25 mouse cellular contexts compared by ENCODE assay signal in the genomic region with DNA sequence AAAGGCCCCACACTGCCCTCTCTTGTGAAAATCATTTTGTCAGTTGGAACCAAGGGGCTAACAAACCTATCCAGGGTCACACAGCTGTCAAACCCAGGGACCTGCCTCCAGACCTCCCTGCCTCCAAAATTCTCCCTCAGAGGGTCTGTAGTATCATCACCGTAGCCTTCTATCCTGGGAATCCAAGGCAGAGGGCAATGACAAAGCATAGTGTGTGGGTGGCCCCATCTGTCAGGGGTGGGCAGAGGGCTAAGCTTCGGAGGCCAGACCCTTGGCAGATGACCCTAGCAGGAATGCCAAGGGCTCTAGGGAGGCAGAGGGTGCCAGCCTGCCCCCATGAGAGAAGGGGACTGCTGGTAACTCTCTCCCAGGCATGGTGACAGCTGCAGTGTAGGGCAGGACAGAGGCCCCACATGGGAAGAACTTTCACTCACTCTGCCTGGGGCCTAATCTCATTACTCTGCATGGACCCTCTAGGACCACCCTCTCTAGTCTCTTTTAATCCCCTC. TPM values are rescaled to one million over a fixed set of nuclear protein-coding genes. Genes with fewer than 3 reads are reported as not detected.
A peak's percentile ranks its signal among the peaks of the same experiment; 100 is the strongest.
DNase-seq lines count a peak whose midpoint lies in the region; ATAC-seq lines count a peak whose summit lies in the region.
"Had no signal": no experiment of that assay in that cellular context is flagged by ENCODE, and none has a peak within 500 bp of the region (broad histone marks: within the 10 kb centered on the region; RNA-seq: fewer than 3 reads in every experiment).

No protein-coding gene starts in this region.

- H3K27ac ChIP-seq in forebrain, embryonic 15.5 days (replicated peaks) = no peak overlapping the region
- H3K27ac ChIP-seq in forebrain, embryonic 16.5 days (ENCODE audit: low read length) = no peak overlapping the region
- H3K27ac ChIP-seq in hindbrain, embryonic 15.5 days (replicated peaks) = no peak overlapping the region
- H3K27ac ChIP-seq in hindbrain, embryonic 14.5 days = no peak overlapping the region
- no peak overlapping the region for H3K27ac ChIP-seq in midbrain, embryonic 13.5 days
- no peak overlapping the region for H3K27ac ChIP-seq in midbrain, embryonic 11.5 days (ENCODE audit: low read depth, low read length)
- H3K27ac ChIP-seq: embryonic facial prominence, embryonic 12.5 days; forebrain, embryonic 10.5 days; gastrocnemius, adult 2 months; kidney, embryonic 15.5 days; liver, embryonic 14.5 days; neural tube, embryonic 15.5 days had no signal

- H3K9ac ChIP-seq in forebrain, embryonic 15.5 days (replicated peaks) = no peak overlapping the region
- H3K9ac ChIP-seq in forebrain, embryonic 16.5 days (replicated peaks; ENCODE audit: low read depth, low read length) = no peak overlapping the region
- no peak overlapping the region for H3K9ac ChIP-seq in hindbrain, embryonic 15.5 days
- no peak overlapping the region for H3K9ac ChIP-seq in hindbrain, embryonic 14.5 days
- H3K9ac ChIP-seq in midbrain, embryonic 13.5 days (replicated peaks) = no peak overlapping the region
- H3K9ac ChIP-seq in midbrain, embryonic 11.5 days (ENCODE audit: low read length) = no peak overlapping the region
- H3K9ac ChIP-seq: embryonic facial prominence, embryonic 12.5 days; kidney, embryonic 15.5 days; liver, embryonic 14.5 days; neural tube, embryonic 15.5 days had no signal

- H3K4me3 ChIP-seq in forebrain, embryonic 15.5 days = no peak overlapping the region
- H3K4me3 ChIP-seq in forebrain, embryonic 16.5 days (replicated peaks; ENCODE audit: low read length) = no peak overlapping the region
- H3K4me3 ChIP-seq in hindbrain, embryonic 15.5 days = no peak overlapping the region
- H3K4me3 ChIP-seq in hindbrain, embryonic 14.5 days (replicated peaks; ENCODE audit: low read length) = no peak overlapping the region
- no peak overlapping the region for H3K4me3 ChIP-seq in midbrain, embryonic 13.5 days (replicated peaks)
- no peak overlapping the region for H3K4me3 ChIP-seq in midbrain, embryonic 11.5 days (ENCODE audit: low read depth, low read length)
- H3K4me3 ChIP-seq: embryonic facial prominence, embryonic 12.5 days; forebrain, embryonic 10.5 days; gastrocnemius, adult 2 months; kidney, embryonic 15.5 days; neural tube, embryonic 15.5 days had no signal

- whole genome bisulfite sequencing in forebrain, embryonic 15.5 days = 42% methylated on average over 2 of the region's 2 CpGs
- WGBS in forebrain, embryonic 16.5 days = 58% methylated on average over 2 of the region's 2 CpGs
- 38% methylated on average over 2 of the region's 2 CpGs for WGBS in hindbrain, embryonic 15.5 days
- WGBS in hindbrain, embryonic 14.5 days = 43% methylated on average over 2 of the region's 2 CpGs
- 41% methylated on average over 2 of the region's 2 CpGs for WGBS in midbrain, embryonic 13.5 days
- WGBS in midbrain, embryonic 11.5 days = 47% methylated on average over 2 of the region's 2 CpGs

- peaks cover 12% of the 10 kb centered on the region for H3K4me1 ChIP-seq in forebrain, embryonic 15.5 days
- peaks cover 8% of the 10 kb centered on the region for H3K4me1 ChIP-seq in forebrain, embryonic 16.5 days (replicated peaks; ENCODE audit: control insufficient read depth, insufficient read depth, low read length)
- no peaks in the 10 kb centered on the region for H3K4me1 ChIP-seq in hindbrain, embryonic 15.5 days (replicated peaks)
- no peaks in the 10 kb centered on the region for H3K4me1 ChIP-seq in hindbrain, embryonic 14.5 days (replicated peaks; ENCODE audit: control insufficient read depth, insufficient read depth, low read length)
- H3K4me1 ChIP-seq in midbrain, embryonic 13.5 days (replicated peaks) = peaks cover 9% of the 10 kb centered on the region; the same call in 1 of the 2 replicates
- no peaks in the 10 kb centered on the region for H3K4me1 ChIP-seq in midbrain, embryonic 11.5 days (ENCODE audit: control insufficient read depth, insufficient read depth, low read length)
- H3K4me1 ChIP-seq: embryonic facial prominence, embryonic 12.5 days had no signal

- H3K4me2 ChIP-seq in forebrain, embryonic 15.5 days (replicated peaks) = no peak overlapping the region
- no peak overlapping the region for H3K4me2 ChIP-seq in forebrain, embryonic 16.5 days (ENCODE audit: low read length)
- no peak overlapping the region for H3K4me2 ChIP-seq in hindbrain, embryonic 15.5 days
- no peak overlapping the region for H3K4me2 ChIP-seq in hindbrain, embryonic 14.5 days (replicated peaks)
- H3K4me2 ChIP-seq in midbrain, embryonic 13.5 days (replicated peaks) = no peak overlapping the region
- no peak overlapping the region for H3K4me2 ChIP-seq in midbrain, embryonic 11.5 days
- H3K4me2 ChIP-seq: embryonic facial prominence, embryonic 12.5 days; heart, embryonic 11.5 days; kidney, embryonic 15.5 days; neural tube, embryonic 15.5 days had no signal

- ATAC-seq in forebrain, embryonic 15.5 days (replicated peaks) = peak; percentile 43; the same call in 1 of the 2 replicates
- ATAC-seq in forebrain, embryonic 16.5 days = no peak
- ATAC-seq in hindbrain, embryonic 15.5 days (ENCODE audit: low FRiP score, low read depth) = 0 out of 2 replicates have a peak, but pooled peaks have one; percentile 16
- no peak for ATAC-seq in hindbrain, embryonic 14.5 days (ENCODE audit: low FRiP score)
- ATAC-seq in midbrain, embryonic 13.5 days = 0 out of 2 replicates have a peak, but pooled peaks have one; percentile 37
- ATAC-seq in midbrain, embryonic 11.5 days (ENCODE audit: low FRiP score) = no peak
- ATAC-seq: activated CD4-positive, CD25-positive, alpha-beta regulatory T cell, adult 4 months had no signal

- H3K36me3 ChIP-seq in forebrain, embryonic 15.5 days = no peaks in the 10 kb centered on the region
- H3K36me3 ChIP-seq in forebrain, embryonic 16.5 days (ENCODE audit: control insufficient read depth, insufficient read depth) = no peaks in the 10 kb centered on the region
- no peaks in the 10 kb centered on the region for H3K36me3 ChIP-seq in hindbrain, embryonic 15.5 days
- H3K36me3 ChIP-seq in hindbrain, embryonic 14.5 days (replicated peaks; ENCODE audit: control insufficient read depth, insufficient read depth) = no peaks in the 10 kb centered on the region
- no peaks in the 10 kb centered on the region for H3K36me3 ChIP-seq in midbrain, embryonic 13.5 days
- H3K36me3 ChIP-seq in midbrain, embryonic 11.5 days (ENCODE audit: control insufficient read depth, insufficient read depth, low read length) = no peaks in the 10 kb centered on the region; the same call in 1 of the 2 replicates
- H3K36me3 ChIP-seq: embryonic facial prominence, embryonic 12.5 days; forebrain, embryonic 10.5 days; kidney, embryonic 15.5 days; neural tube, embryonic 15.5 days had no signal

- no peaks in the 10 kb centered on the region for H3K9me3 ChIP-seq in forebrain, embryonic 15.5 days
- H3K9me3 ChIP-seq in forebrain, embryonic 16.5 days (ENCODE audit: control insufficient read depth, low read length) = no peaks in the 10 kb centered on the region
- H3K9me3 ChIP-seq in hindbrain, embryonic 15.5 days = no peaks in the 10 kb centered on the region
- no peaks in the 10 kb centered on the region for H3K9me3 ChIP-seq in hindbrain, embryonic 14.5 days (ENCODE audit: control insufficient read depth, low read length)
- H3K9me3 ChIP-seq in midbrain, embryonic 13.5 days = no peaks in the 10 kb centered on the region
- no peaks in the 10 kb centered on the region for H3K9me3 ChIP-seq in midbrain, embryonic 11.5 days (ENCODE audit: control insufficient read depth, low read length)
- H3K9me3 ChIP-seq: embryonic facial prominence, embryonic 12.5 days; forebrain, embryonic 10.5 days; kidney, embryonic 15.5 days; neural tube, embryonic 15.5 days had no signal

- DNase-seq in hindbrain, embryonic 14.5 days (ENCODE audit: low spot score) = no peak
- DNase-seq in midbrain, embryonic 11.5 days (ENCODE audit: low spot score, missing footprints) = no peak
- peak; percentile 91 for DNase-seq in retina, postnatal 1 day
- DNase-seq in adrenal gland, adult 2 months = no peak
- DNase-seq: adrenal gland, adult 8-10 months had no signal

- H3K27me3 ChIP-seq in forebrain, embryonic 15.5 days = no peaks in the 10 kb centered on the region
- no peaks in the 10 kb centered on the region for H3K27me3 ChIP-seq in forebrain, embryonic 16.5 days (replicated peaks; ENCODE audit: control insufficient read depth, insufficient read depth, low read length)
- H3K27me3 ChIP-seq in hindbrain, embryonic 15.5 days = 0 out of 2 replicates have a peak, but pooled peaks cover 3% of the 10 kb centered on the region
- H3K27me3 ChIP-seq in hindbrain, embryonic 14.5 days (ENCODE audit: control insufficient read depth, insufficient read depth, low read length) = 0 out of 2 replicates have a peak, but pooled peaks cover 13% of the 10 kb centered on the region
- H3K27me3 ChIP-seq in midbrain, embryonic 13.5 days = peaks cover 11% of the 10 kb centered on the region; the same call in 1 of the 2 replicates
- H3K27me3 ChIP-seq in midbrain, embryonic 11.5 days (ENCODE audit: control insufficient read depth, insufficient read depth, low read length) = no peaks in the 10 kb centered on the region
- H3K27me3 ChIP-seq: kidney, embryonic 15.5 days had no signal

RNA-seq across cellular contexts. Expression of a gene that starts 22.9 kb away (rescaled TPM):
- 0.05 TPM in 2 replicates for polyA plus RNA-seq in forebrain, embryonic 15.5 days (2015; fragmentation: Nextera tagmentation; extraction: Ambion mirVana)
- 0.06 and 0.10 TPM in 2 replicates for polyA plus RNA-seq in forebrain, embryonic 16.5 days (2015; fragmentation: Nextera tagmentation; extraction: Ambion mirVana)
- polyA plus RNA-seq in hindbrain, embryonic 15.5 days (2015; fragmentation: Nextera tagmentation; extraction: Ambion mirVana) = 3.6 TPM in 2 replicates
- polyA plus RNA-seq in hindbrain, embryonic 14.5 days (2014; fragmentation: Nextera tagmentation; extraction: Ambion mirVana) = 4.8 and 5.0 TPM in 2 replicates
- 2.2 and 3.0 TPM in 2 replicates for polyA plus RNA-seq in midbrain, embryonic 13.5 days (2015; fragmentation: Nextera tagmentation; extraction: Ambion mirVana)
- polyA plus RNA-seq in midbrain, embryonic 11.5 days (2014; fragmentation: Nextera tagmentation; extraction: Ambion mirVana) = 0.66 and 0.99 TPM in 2 replicates
- total RNA-seq in adrenal gland, adult 2 months (2021) = not detected
- polyA plus RNA-seq in adrenal gland, adult 2 months (2012; rRNA removed) = not detected in 2 replicates
- total RNA-seq: adrenal gland, postnatal 4 days; ES-E14; gastrocnemius, adult 2 months; heart, postnatal 36 days had no signal
- polyA plus RNA-seq: activated CD4-positive, CD25-positive, alpha-beta regulatory T cell, adult 4 months; gonadal fat pad, adult 2 months; heart, embryonic 11.5 days; heart, embryonic 16.5 days; inflammation-experienced regulatory T-cells, adult 6 months; kidney, embryonic 15.5 days; liver, embryonic 14.5 days; lung, adult 2 months; stomach, embryonic 16.5 days had no signal

Comparison
In these comparisons a context has a peak if more than half of its experiments do, and no peak if none do; other contexts are left out.
1. ATAC-seq: peak in forebrain, embryonic 15.5 days (single experiment), hindbrain, embryonic 15.5 days (single experiment) and midbrain, embryonic 13.5 days (single experiment); none in forebrain, embryonic 16.5 days (single experiment), hindbrain, embryonic 14.5 days (single experiment) and midbrain, embryonic 11.5 days (single experiment).